Mouse (Mus musculus): ENCODE results near the gene Slc15a4. TPM values are rescaled to one million over a fixed set of nuclear protein-coding genes. Genes with fewer than 3 reads are reported as not detected.

Gene Slc15a4
- total RNA-seq, 2 experiments from 2014 or later, result 10.7 to 12.1 TPM

DNA sequence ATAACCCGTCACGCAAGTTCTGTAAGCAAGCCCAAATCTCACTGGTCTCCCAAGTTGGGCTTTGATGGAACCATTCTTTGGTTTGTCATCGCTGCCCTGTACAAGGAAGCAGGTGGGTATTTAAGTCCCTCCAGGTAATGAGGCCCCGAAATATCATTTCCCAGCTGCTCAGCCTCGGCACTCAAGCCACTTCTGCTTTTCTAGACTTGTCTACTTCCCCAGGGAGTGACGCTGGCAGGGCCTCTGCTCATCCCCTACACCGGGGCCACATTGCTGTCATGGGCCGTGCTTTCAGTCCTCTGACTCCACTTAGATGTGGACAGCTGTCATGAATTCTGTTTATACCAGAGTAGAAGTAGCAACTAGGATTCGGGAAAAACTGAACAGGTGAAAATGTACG is 11.6 kb downstream of the Slc15a4 start:
- no peak for DNase-seq
- intact Hi-C loops (cut with DNase I), result no loop called here

DNA sequence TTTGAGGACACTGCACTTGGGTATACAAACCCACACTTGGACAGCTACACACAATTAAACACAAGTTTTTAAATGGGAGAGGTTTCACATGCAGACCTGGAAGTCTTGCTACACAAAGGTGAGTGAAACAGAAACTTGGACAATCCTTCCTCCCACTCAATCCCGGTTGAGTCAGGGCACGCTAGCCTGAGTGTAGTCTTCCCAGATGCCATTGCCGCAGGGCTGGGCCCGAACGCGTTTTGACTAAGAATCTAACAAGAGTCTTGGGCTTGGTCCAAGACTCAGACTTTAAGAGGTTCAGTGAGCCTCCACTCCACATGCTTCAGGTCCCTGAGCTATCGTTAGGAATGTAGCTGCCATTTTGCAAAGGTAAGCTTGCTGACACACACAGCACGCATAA is 12.3 kb downstream of the Slc15a4 start:
- intact Hi-C loops (cut with DNase I), result no loop called here
- no peak for DNase-seq

DNA sequence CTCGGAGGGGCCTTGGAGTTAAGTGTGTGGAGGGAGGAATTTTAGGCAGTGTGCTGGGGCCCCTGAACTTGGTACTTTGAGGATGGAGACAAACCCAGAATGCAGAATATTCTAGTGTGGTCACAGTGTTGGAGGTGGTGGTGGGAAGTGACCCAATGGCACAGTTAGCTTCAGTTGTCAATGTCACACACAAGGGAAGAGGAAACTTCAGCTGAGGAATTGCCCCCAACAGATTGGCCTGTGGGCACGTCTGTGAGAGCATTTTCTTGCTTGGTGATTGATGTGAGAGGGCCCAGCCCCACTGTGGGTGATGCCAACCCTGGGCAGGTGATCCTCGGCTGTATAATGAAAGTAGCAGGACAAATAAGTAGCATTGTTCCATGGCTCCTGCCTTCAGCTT is 13.9 kb downstream of the Slc15a4 start:
- intact Hi-C loops (cut with DNase I), result no loop called here
- DNase-seq, result no peak

DNA sequence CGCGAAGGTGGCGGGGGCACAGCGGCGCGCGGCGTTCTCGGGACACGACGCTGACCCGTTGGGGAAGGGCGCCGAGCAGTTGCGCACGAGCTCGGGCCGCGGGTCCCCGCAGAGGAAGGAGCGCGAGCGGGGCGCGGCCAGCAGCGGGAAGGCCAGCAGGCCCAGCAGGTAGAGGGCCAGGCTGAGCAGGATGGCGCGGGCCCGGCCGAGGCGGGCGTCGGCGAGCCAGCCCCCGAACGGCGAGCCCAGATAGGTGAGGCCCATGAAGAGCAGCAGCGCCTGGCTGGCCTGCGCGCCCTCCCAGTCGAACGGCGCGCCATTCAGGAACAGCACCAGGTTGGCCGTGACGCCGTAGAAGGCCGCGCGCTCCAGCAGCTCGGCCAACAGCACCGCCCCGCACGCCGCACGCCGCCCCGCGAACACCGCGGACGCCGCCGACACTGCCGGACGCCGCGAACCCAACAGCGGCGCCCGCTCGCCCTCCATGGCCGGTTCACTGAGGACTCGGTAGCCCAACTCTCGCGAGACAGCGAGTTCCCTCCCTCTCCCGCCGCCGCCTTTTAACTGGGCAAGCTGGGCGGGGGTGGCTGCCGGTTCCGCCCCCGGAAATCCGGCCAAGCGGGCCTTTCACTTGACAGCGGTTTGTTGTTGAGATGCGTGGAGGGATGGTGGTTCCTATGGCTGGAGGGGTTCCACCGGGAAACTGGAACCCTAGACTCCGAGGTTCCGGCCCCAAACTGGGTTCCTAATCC is 15.6 kb downstream of the Slc15a4 start:
- intact Hi-C loops (cut with DNase I), result no loop called here
- peak; percentile 99 for DNase-seq

DNA sequence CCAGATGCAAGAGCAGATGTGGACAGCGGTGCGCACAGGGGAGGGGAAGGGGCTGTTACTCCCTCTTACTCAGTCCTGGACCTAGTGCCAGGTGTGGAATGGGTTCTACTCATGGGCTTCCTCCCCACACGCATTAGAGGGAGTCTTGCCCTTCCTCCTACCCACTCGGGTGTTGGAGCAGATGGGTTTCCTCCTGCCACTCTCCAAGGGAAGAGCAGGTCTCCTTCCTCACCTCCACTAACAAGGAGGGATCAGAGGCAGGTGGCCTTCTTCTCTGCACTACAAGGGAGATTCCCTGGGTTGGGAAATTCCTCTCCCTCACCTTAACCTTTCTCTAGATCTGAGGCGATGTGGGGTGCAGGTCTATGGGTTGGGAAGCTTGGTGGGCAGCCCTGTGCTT is 16.5 kb downstream of the Slc15a4 start:
- no peak for DNase-seq
- intact Hi-C loops (cut with DNase I), result no loop called here

DNA sequence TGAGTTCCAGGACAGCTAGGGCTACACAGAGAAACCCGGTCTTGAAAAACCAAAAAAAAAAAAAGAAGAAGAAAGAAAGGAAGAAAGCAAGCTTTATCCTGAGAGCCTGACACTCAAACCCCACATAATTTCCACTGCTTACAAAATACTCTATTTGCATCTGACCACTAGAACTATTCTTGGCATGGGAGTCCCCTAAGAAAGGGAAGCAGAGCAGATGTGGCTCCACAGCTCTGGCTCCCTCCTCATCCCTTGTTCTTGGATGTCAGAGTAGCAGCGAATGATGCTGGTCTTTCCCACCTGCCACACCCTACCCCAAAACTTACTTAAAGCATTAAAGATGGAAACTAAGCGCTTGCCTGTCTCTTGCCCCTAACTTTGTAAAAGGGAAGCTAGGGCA is 17.2 kb downstream of the Slc15a4 start:
- peak in 1 of 2 experiments; percentile 8 for DNase-seq
- intact Hi-C loops (cut with DNase I), result no loop called here

DNA sequence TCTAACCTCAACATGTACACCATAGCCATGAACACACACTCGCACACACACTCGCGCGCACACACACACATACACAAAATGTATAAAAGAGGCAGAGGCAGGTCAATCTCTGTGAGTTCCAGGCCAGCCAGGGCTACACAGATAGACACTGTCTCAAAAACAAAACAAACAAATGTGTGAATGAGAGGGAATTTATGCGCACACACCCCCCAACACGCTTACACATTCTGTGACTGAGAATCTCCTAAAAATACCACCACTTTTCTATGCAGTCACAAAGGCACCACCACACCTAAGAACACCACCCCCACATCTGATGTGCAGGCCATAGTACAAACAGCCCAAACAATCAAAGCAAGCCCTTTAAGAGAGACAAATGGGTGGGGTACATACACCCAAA is 20.3 kb downstream of the Slc15a4 start:
- intact Hi-C loops (cut with DNase I), result no loop called here
- DNase-seq, result no peak

DNA sequence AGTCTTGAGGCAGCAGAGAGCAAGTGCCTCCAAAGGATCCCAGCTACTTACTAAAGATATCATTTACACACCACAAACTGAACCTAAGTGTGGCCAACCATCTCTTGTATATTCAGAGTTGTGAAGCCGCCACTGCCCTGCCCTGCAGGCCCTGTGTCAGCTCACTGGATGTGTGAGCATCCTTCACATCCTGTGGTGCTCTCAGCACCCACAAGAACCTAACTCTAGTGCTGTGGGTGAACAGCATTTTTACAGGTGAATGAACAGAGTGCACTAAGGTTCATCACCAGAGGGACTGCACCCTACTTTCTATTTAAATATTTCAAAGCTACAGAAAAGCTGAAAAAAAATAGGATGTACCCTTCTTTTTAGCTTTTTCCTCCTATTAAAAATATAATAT is 20.8 kb downstream of the Slc15a4 start:
- DNase-seq, result no peak
- intact Hi-C loops (cut with DNase I), result no loop called here

DNA sequence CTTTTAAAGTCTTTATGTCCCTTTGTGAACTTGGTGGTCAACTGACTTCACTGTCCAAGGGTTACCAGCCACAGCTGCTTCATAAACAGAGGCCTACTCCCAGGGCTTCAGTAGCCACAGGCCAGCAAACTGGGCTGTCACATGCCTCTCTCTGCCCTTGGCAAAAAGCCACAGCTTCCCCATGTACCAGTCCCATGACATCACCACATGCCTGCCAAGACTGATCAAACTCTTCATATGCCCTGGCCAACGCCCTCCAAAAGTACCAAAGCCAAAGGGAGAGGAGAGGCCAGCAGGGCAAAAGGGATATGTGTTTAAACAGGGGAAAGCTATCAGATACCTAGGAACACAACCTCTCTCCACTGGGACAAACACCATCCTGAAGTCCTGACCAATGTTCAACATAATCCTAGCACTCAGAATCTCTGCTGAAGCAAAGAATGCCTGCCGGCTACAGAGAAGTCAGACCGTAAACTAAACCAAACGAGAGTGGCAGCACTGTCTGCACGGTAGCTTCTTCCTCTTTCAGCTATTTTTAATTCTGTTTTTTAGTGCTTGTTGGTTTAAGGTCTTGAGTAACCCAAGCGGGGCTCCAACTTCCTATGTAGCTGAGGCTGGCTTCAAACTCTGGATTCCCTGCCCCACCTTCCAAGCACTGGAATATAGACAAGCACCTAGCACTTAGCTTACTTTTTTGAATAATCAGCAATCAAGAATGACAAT is 21.7 kb downstream of the Slc15a4 start:
- intact Hi-C loops (cut with DNase I), result no loop called here
- DNase-seq, result peak; percentile 75 to 82

DNA sequence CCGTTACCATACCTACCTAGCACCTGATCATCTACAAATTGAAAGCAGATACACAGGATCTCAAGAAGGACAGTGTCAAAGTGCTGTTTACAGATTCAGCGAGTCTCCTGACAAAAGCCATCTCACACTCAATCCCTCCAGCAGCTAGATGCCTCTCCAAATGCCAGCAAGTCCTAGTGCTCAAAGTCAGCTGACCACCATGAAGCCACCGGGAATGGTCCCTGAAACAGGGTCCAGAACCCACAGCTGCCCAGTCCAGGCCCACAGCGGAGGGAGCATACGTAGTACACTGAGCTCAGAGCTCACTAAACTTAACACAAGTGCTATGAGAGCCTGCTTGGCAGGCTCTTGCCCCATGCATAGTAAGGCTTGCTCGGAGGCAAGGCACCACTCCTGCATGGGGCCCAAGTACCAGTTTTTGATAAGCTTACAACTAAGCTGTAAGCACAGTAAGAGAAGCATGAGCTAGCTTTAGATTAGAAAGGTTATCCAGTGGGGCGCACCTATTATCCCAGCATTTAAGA is 23.4 kb downstream of the Slc15a4 start:
- peak in 1 of 2 experiments; percentile 30 for DNase-seq
- intact Hi-C loops (cut with DNase I), result no loop called here

DNA sequence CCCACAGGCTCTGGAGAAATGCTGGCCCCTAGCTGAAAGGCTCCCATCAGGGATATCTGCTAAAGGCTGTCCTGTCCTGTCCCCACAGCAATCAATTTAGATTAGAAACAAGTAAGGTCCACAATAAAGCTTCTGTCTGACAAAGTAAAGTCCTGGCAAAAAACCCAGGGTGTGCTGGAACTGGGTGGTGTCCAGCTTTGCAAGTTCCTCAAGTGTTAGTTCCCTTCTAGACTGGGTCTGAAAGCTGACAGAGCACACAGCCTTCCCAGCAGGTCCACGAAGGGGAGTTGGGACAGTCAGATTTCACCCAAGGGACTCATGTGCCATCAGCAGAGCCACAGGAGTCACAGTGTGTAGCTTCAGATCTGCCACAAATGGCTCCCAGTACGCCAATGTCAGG is 25.2 kb downstream of the Slc15a4 start:
- intact Hi-C loops (cut with DNase I), result no loop called here
- no peak for DNase-seq

DNA sequence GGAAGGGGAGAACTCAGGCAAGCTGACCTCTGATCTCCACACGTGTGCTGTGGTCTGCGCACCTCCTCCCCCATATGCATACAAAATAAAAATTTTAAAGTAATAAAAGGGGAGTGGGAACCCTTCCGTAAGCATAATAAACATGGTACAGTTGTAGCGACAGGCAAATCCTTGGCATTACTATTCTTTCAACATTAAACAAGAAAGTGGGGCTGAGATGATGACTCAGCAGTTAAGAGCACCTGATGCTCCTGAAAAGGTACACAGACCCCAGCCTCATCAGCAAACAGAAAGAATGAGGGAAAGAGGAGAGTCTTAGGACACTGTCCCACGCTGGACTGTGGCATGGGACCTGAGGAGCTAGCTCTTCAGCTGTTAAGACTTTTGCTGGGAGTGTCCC is 29.7 kb downstream of the Slc15a4 start:
- no peak for DNase-seq
- intact Hi-C loops (cut with DNase I), result no loop called here

DNA sequence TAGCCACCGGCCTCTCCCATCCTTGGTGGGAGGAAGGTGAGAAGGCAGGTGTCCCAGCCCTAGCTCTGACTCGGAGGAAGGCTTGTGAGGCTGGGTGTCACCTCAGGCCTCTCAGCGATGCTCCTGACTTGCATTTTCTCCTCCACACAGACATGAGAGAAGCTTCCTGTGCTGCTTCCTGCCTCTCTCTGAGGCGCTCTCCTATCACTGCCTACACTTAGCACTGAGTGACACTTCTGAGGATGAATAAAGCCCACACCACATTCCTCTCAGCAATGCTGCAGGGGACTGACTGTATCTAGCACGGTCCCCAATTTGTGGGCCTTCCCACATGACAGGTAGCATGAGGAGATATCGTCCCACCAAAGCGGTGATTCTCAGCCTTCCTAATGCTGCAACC is 35.8 kb downstream of the Slc15a4 start:
- intact Hi-C loops (cut with DNase I), result no loop called here
- DNase-seq, result no peak

DNA sequence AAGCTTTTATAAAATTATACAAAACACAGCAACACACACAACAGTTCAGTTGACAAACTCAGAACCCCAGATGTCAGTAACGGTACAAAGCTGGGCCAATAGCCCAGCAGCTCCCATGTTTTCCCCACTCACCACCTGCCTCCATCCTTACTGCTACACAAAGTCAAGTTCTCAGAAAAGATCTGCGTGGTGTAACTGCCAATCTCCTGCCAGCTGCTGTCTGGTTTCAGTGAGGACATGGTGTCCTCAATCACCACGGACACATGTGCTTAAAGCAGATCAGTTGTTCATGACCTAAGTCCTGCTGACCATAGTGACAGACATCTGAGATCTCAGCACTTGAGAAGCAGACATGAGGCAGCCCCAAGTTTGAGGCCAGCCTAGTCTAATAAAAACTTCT is 37.0 kb downstream of the Slc15a4 start:
- intact Hi-C loops (cut with DNase I), result no loop called here
- no peak for DNase-seq

DNA sequence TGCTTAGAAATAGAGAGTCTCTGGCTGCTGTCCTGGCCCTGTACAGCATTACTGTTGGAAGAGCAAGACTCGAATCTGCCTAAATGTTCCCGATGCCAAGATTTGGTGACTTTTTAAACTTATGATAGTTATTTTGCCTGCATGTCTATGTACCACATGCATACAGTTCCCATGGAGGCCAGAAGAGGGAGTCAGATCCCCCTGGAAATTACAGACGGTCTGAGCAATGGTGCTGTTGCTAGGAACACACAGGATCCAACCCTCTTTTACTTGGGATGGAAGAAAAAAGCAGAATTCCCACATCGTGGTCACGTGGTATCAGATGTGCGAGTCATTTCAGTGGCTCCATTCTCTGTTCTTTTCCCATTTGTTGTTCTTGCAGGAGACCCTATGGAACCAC is 39.8 kb downstream of the Slc15a4 start:
- intact Hi-C loops (cut with DNase I), result no loop called here
- DNase-seq, result peak; percentile 25 to 40

DNA sequence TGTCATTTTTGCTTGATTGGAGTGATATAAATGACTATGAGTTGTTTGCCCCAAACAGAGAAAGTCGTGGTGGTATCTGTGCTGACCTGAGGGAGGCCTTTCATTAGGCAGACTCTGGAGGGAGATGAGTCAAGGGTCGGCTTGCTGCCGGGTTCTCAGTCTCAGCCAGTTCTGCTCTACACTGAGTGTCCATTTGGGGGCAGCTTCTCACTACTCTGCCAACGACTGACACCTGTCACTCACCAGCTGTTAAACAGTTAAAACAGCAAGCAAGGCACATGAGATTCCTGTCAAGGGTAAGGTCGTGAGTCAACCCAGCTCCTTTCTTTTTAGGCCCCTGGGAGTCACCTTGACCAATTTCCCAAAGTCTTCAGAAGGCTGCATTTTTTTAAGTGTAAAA is 40.3 kb downstream of the Slc15a4 start:
- intact Hi-C loops (cut with DNase I), result no loop called here
- no peak for DNase-seq

DNA sequence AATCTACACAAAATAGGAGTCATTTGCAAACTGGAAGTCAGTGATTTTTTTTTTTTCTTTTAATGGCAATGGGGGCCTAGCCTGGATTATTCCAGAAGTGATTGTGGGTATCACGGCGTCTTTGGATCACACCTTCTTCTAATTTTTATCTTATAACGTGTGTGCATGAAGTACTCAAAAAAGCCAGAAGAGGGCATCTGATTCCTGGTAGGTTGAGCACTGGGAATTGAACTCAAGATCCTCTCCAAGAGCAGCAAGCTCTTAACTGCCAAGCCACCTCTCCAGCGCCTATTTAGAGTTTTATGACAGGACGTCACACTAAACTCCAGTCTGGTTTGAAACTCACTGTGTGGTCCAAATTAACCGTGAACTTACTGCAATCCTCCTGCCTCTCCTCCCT is 44.8 kb downstream of the Slc15a4 start:
- DNase-seq, result no peak
- intact Hi-C loops (cut with DNase I), result no loop called here

DNA sequence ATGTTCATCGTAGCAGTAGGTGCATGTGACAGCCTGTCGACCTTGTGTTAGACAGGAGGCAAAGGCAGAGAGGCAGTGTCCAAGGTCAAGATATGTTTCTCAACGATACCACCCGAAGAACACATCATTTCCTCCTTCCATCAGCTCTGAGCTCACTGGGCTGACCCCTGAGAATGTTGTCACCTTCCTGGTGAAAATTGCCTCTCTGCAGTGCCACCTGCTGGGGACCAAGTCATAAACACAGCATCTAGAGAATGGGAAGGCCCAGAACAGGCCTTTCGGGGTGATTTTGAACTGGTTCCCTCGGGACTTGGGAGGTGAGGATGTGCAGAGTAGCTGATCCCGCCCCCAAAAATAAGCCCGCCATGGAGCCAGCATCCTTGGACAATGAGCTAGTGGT is 49.0 kb downstream of the Slc15a4 start:
- no peak for DNase-seq
- intact Hi-C loops (cut with DNase I), result no loop called here

DNA sequence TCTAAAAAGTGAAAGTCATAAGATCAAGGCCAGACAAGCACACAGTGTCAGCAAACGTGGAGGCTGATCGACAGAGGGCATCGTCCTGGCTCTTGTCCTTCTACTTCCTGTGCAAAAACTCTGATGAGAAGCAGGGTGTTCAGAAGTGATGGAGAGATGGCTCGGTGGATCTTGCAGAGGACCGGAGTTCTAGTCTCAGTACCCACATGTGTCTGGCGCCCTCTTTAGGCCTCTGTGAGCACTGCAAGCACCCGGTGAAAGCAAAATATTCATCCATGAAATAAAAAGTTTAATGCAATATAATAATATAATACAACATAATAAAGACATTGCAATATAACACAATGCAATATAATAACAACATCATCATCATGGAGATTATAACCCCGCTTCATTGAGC is 55.3 kb downstream of the Slc15a4 start:
- intact Hi-C loops (cut with DNase I), result loop anchor here (5.0 kb wide), 1 partner anchor 340 kb away; no protein-coding TSS in a partner anchor
- DNase-seq, result no peak

DNA sequence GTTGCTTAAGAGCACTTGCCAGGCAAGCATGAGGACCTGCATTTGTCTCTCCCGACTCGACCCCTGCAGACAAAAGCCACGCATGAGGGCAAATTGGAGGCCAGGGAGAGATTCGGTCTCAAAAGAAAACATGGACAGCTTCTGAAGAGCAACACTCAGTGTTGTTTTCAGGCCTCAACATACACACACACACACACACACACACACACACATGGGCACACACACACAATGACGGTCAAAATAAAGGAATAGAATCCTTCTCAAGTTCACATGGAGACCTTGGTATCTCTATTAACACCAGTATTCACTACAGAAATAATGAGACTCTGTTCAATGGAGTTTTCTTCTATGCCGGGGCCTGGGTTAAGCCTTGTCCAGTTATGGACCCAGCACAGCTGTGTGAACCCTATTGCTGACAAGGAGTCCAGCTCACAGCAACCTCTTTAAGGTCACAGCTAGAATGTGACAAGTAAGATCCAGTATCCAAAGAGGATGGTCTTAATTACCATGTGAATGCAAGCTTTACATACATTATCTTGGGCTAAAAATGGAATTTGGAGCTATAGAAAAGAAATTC is 65.4 kb downstream of the Slc15a4 start:
- DNase-seq, result no peak
- intact Hi-C loops (cut with DNase I), result no loop called here

DNA sequence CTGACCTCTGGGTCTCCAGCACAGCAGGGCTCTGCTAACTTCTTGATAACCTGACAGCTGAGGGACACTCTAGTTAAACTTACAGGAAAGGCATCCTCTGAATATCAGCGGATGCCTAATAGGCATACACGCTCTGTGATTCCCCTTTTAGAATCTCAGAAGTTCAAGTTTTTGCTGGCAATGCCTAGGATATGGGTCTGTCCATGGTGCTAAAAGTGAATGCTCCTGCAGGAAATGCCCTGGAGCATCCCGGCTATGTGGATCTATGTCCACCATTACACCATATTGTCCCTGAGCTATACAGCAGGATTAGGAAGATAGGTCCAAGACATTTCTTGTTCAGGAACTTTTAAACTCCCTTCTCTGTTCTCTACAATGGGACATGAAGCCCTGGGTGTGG is 71.6 kb downstream of the Slc15a4 start:
- intact Hi-C loops (cut with DNase I), result no loop called here
- peak; percentile 16 to 20 for DNase-seq

DNA sequence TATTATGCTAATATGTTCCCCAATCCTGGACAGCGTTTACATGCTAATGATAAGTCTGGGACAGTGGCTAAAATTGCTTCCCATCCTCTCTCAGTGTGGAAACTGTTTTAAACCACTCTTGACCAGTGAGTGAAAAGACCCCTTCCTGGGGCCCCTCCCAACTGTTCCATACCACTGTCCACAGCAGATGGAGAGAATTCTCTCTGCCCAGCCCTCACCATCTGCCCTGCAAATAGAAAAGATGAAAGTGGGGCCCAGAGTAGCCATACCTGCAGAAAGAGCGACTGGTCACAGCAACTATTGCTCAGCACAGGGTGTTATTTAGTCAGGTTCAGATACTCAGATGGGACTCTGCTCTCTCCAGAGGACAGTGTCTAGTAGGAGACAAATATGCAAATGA is 84.6 kb downstream of the Slc15a4 start:
- DNase-seq, result no peak
- intact Hi-C loops (cut with DNase I), result no loop called here
